Mouse (Mus musculus) thymus, postnatal 14 days (tissue): ENCODE data around the gene B3gat3.
"Not testable (repeated sequence)": the region's sequence is repeated elsewhere in the genome, so short reads cannot be mapped to it uniquely, and the experiment has no call there.

Source experiments
- DNase-seq: peaks from one replicate; pipeline ENCODE4 v3.0.0; 2021

Gene B3gat3

GRCm38 (mm10) chr19:8944062-8944461 lies 23.9 kb downstream of the B3gat3 start:
- DNase-seq, result no peak

- DNase-seq, result peak; percentile 72
Observed at GRCm38 (mm10) chr19:8944750-8945149, 24.6 kb downstream of the B3gat3 start.

- no peak for DNase-seq
Observed at GRCm38 (mm10) chr19:8945251-8945650, 25.1 kb downstream of the B3gat3 start.

GRCm38 (mm10) chr19:8946929-8947328 lies 26.8 kb downstream of the B3gat3 start:
- DNase-seq, result no peak

GRCm38 (mm10) chr19:8950190-8950589 lies 30.0 kb downstream of the B3gat3 start:
- no peak for DNase-seq

GRCm38 (mm10) chr19:8952241-8952640 lies 32.1 kb downstream of the B3gat3 start:
- DNase-seq, result no peak

- peak; percentile 90 for DNase-seq
Observed at GRCm38 (mm10) chr19:8953135-8954039, 33.2 kb downstream of the B3gat3 start, which contains the start of gene Tut1. Tut1 (plus strand) TSS chr19:8953847.

GRCm38 (mm10) chr19:8954171-8954570 lies 34.0 kb downstream of the B3gat3 start:
- no peak for DNase-seq

GRCm38 (mm10) chr19:8962256-8962655 lies 42.1 kb downstream of the B3gat3 start:
- no peak for DNase-seq

GRCm38 (mm10) chr19:8965075-8965474 lies 44.9 kb downstream of the B3gat3 start:
- DNase-seq, result no peak

GRCm38 (mm10) chr19:8965771-8966170 lies 45.6 kb downstream of the B3gat3 start:
- peak; percentile 27 for DNase-seq

GRCm38 (mm10) chr19:8966198-8966589 lies 46.0 kb downstream of the B3gat3 start:
- no peak for DNase-seq

- peak; percentile 99 for DNase-seq
Observed at GRCm38 (mm10) chr19:8966590-8967372, 46.6 kb downstream of the B3gat3 start, which contains the start of gene Eef1g. Eef1g (plus strand) TSS chr19:8967041.

- no peak for DNase-seq
Observed at GRCm38 (mm10) chr19:8967373-8967743, 47.2 kb downstream of the B3gat3 start.

- DNase-seq, result no peak
Observed at GRCm38 (mm10) chr19:8967893-8968292, 47.7 kb downstream of the B3gat3 start.

GRCm38 (mm10) chr19:8972491-8972890 lies 52.3 kb downstream of the B3gat3 start:
- not testable (repeated sequence) for DNase-seq

- DNase-seq, result no peak
Observed at GRCm38 (mm10) chr19:8974638-8975037, 54.5 kb downstream of the B3gat3 start.

GRCm38 (mm10) chr19:8975491-8975890 lies 55.3 kb downstream of the B3gat3 start:
- DNase-seq, result no peak

- DNase-seq, result peak; percentile 47
Observed at GRCm38 (mm10) chr19:8976535-8976934, 56.4 kb downstream of the B3gat3 start.
